Mouse (Mus musculus): ENCODE measurements around the gene Foxj3.
A peak's percentile ranks its signal among the peaks of the same experiment; 100 is the strongest.
"Not testable (repeated sequence)": the region's sequence is repeated elsewhere in the genome, so short reads cannot be mapped to it uniquely, and the experiment has no call there.

The Foxj3 gene

GRCm38 (mm10) chr4:119536615-119537014, at the start of gene Foxj3:
TSS of gene Foxj3 (plus strand) at chr4:119537004.
- DNase-seq (ENCODE audit: low read depth in 1 of 2, low spot score in 2 of 2) = not testable (repeated sequence)

DNA sequence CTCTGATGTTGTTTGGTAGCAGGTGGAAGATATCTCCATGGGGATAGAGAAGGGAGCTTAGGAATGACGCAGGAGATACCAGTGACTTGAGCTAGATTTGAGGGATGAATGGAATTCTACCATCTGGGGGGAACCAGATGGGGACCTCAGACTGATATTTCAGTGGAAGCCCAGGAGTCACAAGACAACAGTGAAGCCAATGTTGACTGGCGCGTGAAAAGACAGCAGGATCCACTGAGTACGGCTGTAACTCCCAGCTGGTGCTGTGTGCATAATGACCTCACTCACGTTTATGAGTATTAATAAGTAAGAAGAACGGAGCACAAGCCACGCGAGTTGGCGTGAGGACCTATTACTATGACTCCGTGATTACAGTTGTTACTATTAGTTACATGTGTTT, 47.1 kb upstream of the Foxj3 start:
- DNase-seq (ENCODE audit: low read depth in 1 of 2, low spot score in 2 of 2) = no peak

- no peak for DNase-seq (ENCODE audit: low read depth in 1 of 2, low spot score in 2 of 2)
Measured at GRCm38 (mm10) chr4:119490806-119491205, 46.0 kb upstream of the Foxj3 start.

- no peak for DNase-seq (ENCODE audit: low read depth in 1 of 2, low spot score in 2 of 2)
Measured at GRCm38 (mm10) chr4:119492291-119492932, 44.4 kb upstream of the Foxj3 start, which contains the start of gene Rimkla. TSS of gene Rimkla (minus strand) at chr4:119492628.

DNA sequence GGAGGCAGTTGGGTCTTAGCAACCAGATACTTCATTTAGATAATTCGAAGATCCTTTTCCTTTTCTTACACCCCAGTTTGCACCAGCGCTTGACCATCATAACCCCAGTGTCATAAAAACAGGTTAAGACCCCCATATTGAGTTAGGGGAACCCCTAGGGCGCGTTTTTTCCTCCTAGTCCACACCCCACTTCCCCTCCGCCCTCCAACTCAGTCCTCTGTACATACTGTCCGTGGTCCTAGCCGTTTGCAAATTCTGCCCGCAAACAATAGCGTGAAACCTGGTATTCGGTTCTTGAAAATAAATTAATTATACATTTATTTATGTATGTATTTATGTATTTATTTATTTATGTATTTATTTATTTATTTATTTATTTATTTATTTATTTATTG, 43.9 kb upstream of the Foxj3 start:
- no peak for DNase-seq (ENCODE audit: low read depth in 1 of 2, low spot score in 2 of 2)

- DNase-seq (ENCODE audit: low read depth in 1 of 2, low spot score in 2 of 2) = no peak
Measured at GRCm38 (mm10) chr4:119498319-119498848, 38.4 kb upstream of the Foxj3 start.

DNA sequence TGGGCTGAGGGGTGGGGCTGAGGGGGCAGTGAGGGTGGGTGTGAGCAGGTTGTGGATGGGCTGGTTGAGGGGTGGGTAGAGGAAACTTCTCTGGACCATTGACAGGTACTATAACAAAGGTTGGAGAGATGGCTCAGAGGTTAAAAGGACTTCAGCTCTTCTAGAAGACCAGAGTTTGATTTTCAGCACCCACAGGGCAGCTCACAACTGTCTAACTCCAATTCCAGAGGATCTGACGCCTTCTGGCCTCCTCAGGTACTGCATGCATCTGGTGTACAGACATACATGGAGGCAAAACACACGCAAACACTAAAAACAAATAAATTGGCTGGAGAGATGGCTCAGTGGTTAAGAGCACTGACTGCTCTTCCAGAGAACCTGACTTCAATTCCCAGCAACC, 25.2 kb upstream of the Foxj3 start:
- DNase-seq (ENCODE audit: low read depth in 1 of 2, low spot score in 2 of 2) = no peak

GRCm38 (mm10) chr4:119512731-119513141, 24.1 kb upstream of the Foxj3 start:
- no peak for DNase-seq (ENCODE audit: low read depth in 1 of 2, low spot score in 2 of 2)

GRCm38 (mm10) chr4:119523575-119523974, 13.2 kb upstream of the Foxj3 start:
- DNase-seq (ENCODE audit: low read depth in 1 of 2, low spot score in 2 of 2) = no peak

DNA sequence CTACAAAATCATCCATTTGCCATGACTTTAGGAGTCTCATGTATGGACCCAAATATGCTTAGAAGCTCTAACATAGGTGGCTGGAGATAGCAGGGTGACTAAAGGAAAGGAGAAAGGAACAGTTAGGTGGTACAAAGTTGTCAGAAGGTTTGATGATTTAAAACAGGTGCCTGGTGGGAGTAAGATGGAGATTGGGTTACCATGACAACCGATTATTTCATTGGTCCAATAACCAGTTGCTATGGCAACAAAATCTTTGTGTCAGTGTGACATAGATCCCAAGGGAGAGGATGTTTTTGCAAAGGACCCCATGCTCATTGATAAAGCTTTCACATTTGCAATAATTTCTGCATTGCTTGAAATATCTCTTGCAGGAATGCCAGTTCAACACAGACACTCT, 12.8 kb upstream of the Foxj3 start:
- DNase-seq (ENCODE audit: low read depth in 1 of 2, low spot score in 2 of 2) = no peak

DNA sequence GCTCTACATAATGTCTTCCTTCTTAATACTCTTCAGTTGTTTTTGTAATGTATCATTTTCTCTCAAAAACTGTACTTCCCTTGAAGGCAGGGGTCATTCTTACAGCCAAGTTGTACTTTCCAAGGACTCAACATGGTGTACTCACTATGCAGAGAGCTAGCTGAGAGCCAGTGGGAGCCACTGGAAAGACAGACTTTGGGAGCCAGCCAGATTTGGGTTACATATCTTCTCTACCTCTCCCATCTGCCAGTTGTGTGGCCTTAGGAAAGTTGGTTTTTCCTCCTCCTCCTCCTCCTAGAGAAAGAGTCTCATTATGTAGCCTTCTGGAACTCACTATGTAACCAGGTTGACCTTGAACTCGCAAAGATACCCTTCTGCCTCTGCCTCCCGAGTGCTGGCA, 12.3 kb upstream of the Foxj3 start:
- DNase-seq (ENCODE audit: low read depth in 1 of 2, low spot score in 2 of 2) = no peak

DNA sequence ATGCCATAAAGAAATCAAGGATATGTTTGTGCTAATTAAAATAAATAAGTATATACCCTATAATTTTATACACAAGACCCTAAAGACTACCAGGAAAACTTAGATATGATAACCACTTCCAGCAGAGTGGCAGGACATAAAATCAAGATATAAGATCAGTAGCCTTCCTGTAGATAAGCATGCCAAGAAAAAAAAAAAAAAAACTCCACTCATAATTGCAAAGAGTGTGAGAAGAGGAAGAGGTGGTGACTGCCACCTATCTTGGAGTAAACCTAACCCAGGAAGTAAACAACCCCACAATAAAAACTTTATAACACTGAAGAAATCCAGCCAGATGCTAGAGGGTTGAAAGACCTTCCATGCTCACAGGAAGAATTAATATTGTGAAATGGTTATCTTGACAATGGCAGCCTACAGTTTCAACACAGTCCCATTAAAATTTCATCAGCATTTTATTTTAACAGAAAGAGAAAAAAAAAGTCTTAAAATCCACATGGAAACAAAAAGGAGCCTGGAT, 10.4 kb upstream of the Foxj3 start:
- no peak for DNase-seq (ENCODE audit: low read depth in 1 of 2, low spot score in 2 of 2)

DNA sequence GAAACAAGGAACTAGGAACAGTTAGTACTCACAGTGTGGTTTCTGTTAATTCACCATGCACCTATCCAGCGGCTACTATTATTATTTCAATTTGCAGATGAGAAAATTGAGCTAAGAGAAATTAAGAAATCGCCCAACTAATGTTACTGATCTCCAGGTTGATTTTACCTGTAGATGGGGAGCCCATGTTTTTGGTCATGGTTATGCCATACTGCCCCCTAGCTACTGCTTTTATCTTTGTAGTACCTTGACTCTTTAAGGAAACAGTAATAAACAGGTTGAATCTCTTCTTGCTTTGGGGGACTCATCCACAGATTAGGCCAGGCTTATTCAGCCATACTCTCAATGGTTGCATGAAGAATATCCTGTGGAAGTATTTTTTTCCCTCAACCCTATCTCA, 5.0 kb upstream of the Foxj3 start:
- no peak for DNase-seq (ENCODE audit: low read depth in 1 of 2, low spot score in 2 of 2)

DNA sequence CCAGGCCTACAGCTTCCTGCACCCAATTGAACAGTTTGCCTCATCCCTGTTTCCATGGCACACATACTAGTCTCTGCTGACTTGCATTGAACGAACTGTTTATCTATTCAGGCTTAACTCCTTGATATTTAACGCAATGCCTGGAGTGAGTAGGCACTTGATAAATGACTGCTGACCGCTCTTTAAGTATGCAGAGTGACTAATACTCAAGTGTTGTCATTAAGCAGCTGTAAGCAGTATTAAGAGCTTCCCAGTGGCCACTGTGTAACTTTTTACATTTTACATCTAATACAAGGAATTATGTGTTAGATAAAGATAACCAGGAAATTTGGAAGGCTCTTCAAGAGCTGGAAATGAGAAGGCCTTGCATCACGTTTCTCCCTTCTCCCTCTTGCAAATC, 1.7 kb upstream of the Foxj3 start:
- DNase-seq (ENCODE audit: low read depth in 1 of 2, low spot score in 2 of 2) = no peak

- DNase-seq (ENCODE audit: low read depth in 1 of 2, low spot score in 2 of 2) = no peak
Measured at GRCm38 (mm10) chr4:119537436-119537835, 632 bp downstream of the Foxj3 start.

GRCm38 (mm10) chr4:119539031-119539824, 2.4 kb downstream of the Foxj3 start, which contains the start of gene Frg2f1:
TSS of gene Frg2f1 (minus strand) at chr4:119539529.
- DNase-seq (ENCODE audit: low read depth in 1 of 2, low spot score in 2 of 2) = peak; percentile 63 to 87

GRCm38 (mm10) chr4:119539836-119540532, 3.2 kb downstream of the Foxj3 start:
- DNase-seq (ENCODE audit: low read depth in 1 of 2, low spot score in 2 of 2) = no peak

GRCm38 (mm10) chr4:119540533-119540890, 3.7 kb downstream of the Foxj3 start:
- DNase-seq (ENCODE audit: low read depth in 1 of 2, low spot score in 2 of 2) = no peak

- no peak for DNase-seq (ENCODE audit: low read depth in 1 of 2, low spot score in 2 of 2)
Measured at GRCm38 (mm10) chr4:119550864-119551263, 14.1 kb downstream of the Foxj3 start.

- no peak for DNase-seq (ENCODE audit: low read depth in 1 of 2, low spot score in 2 of 2)
Measured at GRCm38 (mm10) chr4:119555466-119555865, 18.7 kb downstream of the Foxj3 start.

GRCm38 (mm10) chr4:119563136-119563535, 26.3 kb downstream of the Foxj3 start:
- no peak for DNase-seq (ENCODE audit: low read depth in 1 of 2, low spot score in 2 of 2)
